Mouse (Mus musculus) layer of hippocampus, adult 18-20 months (tissue): ENCODE measurements at regions not wholly inside any gene's neighbourhood (a gene's known extent, or its start where the extent isn't known, plus 50 kb on each side); places are given as distances from the start of the nearest gene placed in this dataset.

ENCODE experiments used
- DNase-seq, 2 experiments: peaks; one replicate each; pipeline ENCODE4 v3.0.0; 2022; ENCODE audit warnings: low spot score in 2 of 2

DNA sequence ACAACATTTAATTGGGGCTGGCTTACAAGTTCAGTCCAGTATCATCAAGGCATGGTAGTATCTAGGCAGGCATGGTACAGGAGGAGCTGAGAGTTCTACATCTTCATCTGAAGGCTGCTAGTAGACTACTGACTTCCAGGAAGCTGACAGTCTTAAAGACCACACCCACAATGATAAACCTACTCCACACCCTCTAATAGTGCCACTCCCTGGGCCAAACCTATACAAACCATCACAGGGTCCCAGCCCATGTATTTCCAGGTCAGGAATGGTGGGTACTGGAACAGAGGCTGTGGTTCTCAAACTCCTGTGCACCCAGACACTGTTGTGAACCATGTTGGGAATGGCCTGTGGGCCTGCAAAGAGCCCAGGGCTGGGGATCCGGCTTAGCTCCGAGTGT, 55.2 kb upstream of the Eif4g2 start:
- DNase-seq, result no peak

DNA sequence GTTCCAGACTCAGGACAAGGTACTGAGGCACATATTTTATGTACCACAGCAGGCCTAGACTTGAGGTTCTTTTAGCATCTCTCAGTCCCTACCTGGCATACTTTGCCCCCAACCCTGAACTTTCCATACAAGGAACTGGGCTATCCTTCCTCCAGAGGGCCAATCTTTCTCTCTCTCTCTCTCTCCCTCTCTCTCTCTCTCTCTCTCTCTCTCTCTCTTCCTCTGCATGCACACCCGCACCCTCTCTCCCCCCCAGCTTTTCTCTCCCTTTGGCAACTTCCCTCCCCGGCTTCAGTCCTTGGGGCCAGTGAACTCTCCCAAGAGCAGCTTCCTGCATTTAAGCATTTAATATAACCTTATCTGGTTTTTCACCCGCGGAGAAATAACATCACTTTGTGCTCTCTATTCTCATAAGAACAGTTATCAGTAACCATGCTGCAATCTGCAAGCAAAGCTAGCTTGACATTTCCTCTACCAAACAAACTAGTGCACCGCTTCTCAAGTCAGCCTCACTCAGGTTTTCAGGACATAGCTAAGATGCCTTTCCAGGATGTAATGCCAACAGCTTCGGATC, 53.3 kb upstream of the Eif4g2 start:
- DNase-seq, result no peak

DNA sequence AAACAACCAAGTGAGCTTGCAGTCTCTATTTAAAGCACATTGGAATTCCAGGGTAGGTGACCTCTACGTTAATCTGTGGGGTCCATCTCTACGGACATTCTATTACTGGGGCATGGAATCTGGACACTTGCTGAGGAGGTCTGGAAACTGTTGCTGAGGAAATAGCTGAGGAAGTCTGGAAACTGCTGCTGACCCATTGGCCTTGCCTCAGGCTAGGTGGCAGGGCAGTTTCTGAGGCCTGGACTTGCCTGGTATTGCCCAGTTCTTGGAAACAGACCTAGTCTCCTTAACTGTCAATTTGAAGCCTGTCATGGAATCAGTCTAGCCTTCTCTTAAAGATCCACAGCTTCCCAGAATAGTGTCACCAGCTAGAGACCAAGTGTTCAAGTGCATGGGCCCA, 51.7 kb upstream of the Eif4g2 start:
- DNase-seq, result no peak
